ENCODE assay signal across 8 mouse cellular contexts in genomic region chr4:43038567-43039495, GRCm38 (mm10). TPM values are rescaled to one million over a fixed set of nuclear protein-coding genes. Genes with fewer than 3 reads are reported as not detected.
DNase-seq lines count a peak whose midpoint lies in the region; ATAC-seq and TF ChIP-seq lines count a peak whose summit lies in the region.

No protein-coding gene starts in this region.

- no peak for ATAC-seq in cerebellum, adult (ENCODE audit: insufficient number of reproducible peaks, low FRiP score, low TSS enrichment)
- ATAC-seq in erythroid progenitor cell, adult 5-6 weeks (replicated peaks; ENCODE audit: low FRiP score, poor library complexity, severe bottlenecking), result peak; percentile 55
- no peak for ATAC-seq in hindbrain, embryonic 12.5 days (ENCODE audit: low FRiP score)
- no peak for ATAC-seq in midbrain, embryonic 13.5 days

- peaks cover 32% of the 10 kb centered on the region for H3K36me3 ChIP-seq in hindbrain, embryonic 12.5 days
- peaks cover 34% of the 10 kb centered on the region for H3K36me3 ChIP-seq in midbrain, embryonic 13.5 days

- intact Hi-C loops in left cerebral cortex, postnatal 4 days (cut with DNase I), result no loop called here

- DNase-seq in cerebellum, adult 2 months, result peak; percentile 29 to 35
- peak; percentile 79 for DNase-seq in Muller cell, postnatal 12 days (ENCODE audit: inconsistent ontology term)
- peak; percentile 71 for DNase-seq in left cerebral cortex, postnatal 4 days
- no peak for DNase-seq in thymus, postnatal 36 days

- H3K9ac ChIP-seq in hindbrain, embryonic 12.5 days, result peak overlapping the region; percentile 87
- H3K9ac ChIP-seq in midbrain, embryonic 13.5 days (replicated peaks), result peak overlapping the region; percentile 90

- no peak for TF ChIP-seq POLR2A in cerebellum, adult 2 months (IDR thresholded peaks at IDR 0.05; ENCODE audit: borderline replicate concordance, insufficient read depth, low read length)

- H3K27me3 ChIP-seq in cerebellum, adult 2 months (ENCODE audit: control insufficient read depth, insufficient read depth, low read length), result no peaks in the 10 kb centered on the region
- no peaks in the 10 kb centered on the region for H3K27me3 ChIP-seq in hindbrain, embryonic 12.5 days
- no peaks in the 10 kb centered on the region for H3K27me3 ChIP-seq in midbrain, embryonic 13.5 days

- H3K4me3 ChIP-seq in cerebellum, adult 2 months (replicated peaks; ENCODE audit: insufficient read depth, low read depth, low read length), result peak overlapping the region; percentile 76
- peak overlapping the region; percentile 67 for H3K4me3 ChIP-seq in hindbrain, embryonic 12.5 days
- H3K4me3 ChIP-seq in midbrain, embryonic 13.5 days (replicated peaks), result peak overlapping the region; percentile 86

- H3K27ac ChIP-seq in cerebellum, adult 2 months (ENCODE audit: insufficient read depth, low read length), result no peak overlapping the region; the same call in 1 of the 2 replicates
- peak overlapping the region; percentile 78; the same call in 1 of the 2 replicates for H3K27ac ChIP-seq in hindbrain, embryonic 12.5 days
- peak overlapping the region; percentile 91; the same call in 1 of the 2 replicates for H3K27ac ChIP-seq in midbrain, embryonic 13.5 days

- no peaks in the 10 kb centered on the region for H3K9me3 ChIP-seq in hindbrain, embryonic 12.5 days (replicated peaks)
- no peaks in the 10 kb centered on the region for H3K9me3 ChIP-seq in midbrain, embryonic 13.5 days

- peaks cover 7% of the 10 kb centered on the region for H3K4me1 ChIP-seq in cerebellum, adult 2 months (ENCODE audit: control insufficient read depth, insufficient read depth, low read length)
- H3K4me1 ChIP-seq in hindbrain, embryonic 12.5 days, result peaks cover 34% of the 10 kb centered on the region
- H3K4me1 ChIP-seq in midbrain, embryonic 13.5 days (replicated peaks), result peaks cover 49% of the 10 kb centered on the region

- peak overlapping the region; percentile 83 for H3K4me2 ChIP-seq in hindbrain, embryonic 12.5 days (replicated peaks)
- H3K4me2 ChIP-seq in midbrain, embryonic 13.5 days (replicated peaks), result peak overlapping the region; percentile 86

- TF ChIP-seq CTCF in cerebellum, adult 2 months (IDR thresholded peaks at IDR 0.05; ENCODE audit: borderline replicate concordance, insufficient read depth, low read depth, low read length), result no peak

- WGBS in cerebellum, adult 2 months, result 37% methylated on average over 15 of the region's 15 CpGs
- 64% methylated on average over 15 of the region's 15 CpGs for WGBS in hindbrain, embryonic 12.5 days
- WGBS in midbrain, embryonic 13.5 days, result 58% methylated on average over 15 of the region's 15 CpGs

RNA-seq across cellular contexts. Expression of gene Fam214b, which starts 7.2 kb away (rescaled TPM):
- polyA plus RNA-seq in cerebellum, adult 2 months (2012; rRNA removed), result 29.9 and 32.5 TPM in 2 replicates
- 52.8 and 60.9 TPM in 2 replicates for total RNA-seq in erythroid progenitor cell, adult 5-6 weeks (2015; ENCODE audit: low replicate concordance)
- total RNA-seq in erythroid progenitor cell, adult 5-6 weeks (2017; ENCODE audit: low replicate concordance), result 40.3 and 42.3 TPM in 2 replicates
- 36.2 and 36.6 TPM in 2 replicates for polyA plus RNA-seq in hindbrain, embryonic 12.5 days (2016; fragmentation: Nextera tagmentation; extraction: Ambion mirVana)
- total RNA-seq in left cerebral cortex, postnatal 4 days (2021), result 10 to 100 TPM; 48.8 to 57.7 TPM
- polyA plus RNA-seq in midbrain, embryonic 13.5 days (2015; fragmentation: Nextera tagmentation; extraction: Ambion mirVana), result 45.4 and 55.2 TPM in 2 replicates

RNA-seq across cellular contexts. Expression of gene Stoml2, which starts 7.3 kb away (rescaled TPM):
- 138 and 142 TPM in 2 replicates for polyA plus RNA-seq in cerebellum, adult 2 months (2012; rRNA removed)
- total RNA-seq in erythroid progenitor cell, adult 5-6 weeks (2015; ENCODE audit: low replicate concordance), result 81.3 and 85.8 TPM in 2 replicates
- 34.6 and 43.5 TPM in 2 replicates for total RNA-seq in erythroid progenitor cell, adult 5-6 weeks (2017; ENCODE audit: low replicate concordance)
- 243 and 249 TPM in 2 replicates for polyA plus RNA-seq in hindbrain, embryonic 12.5 days (2016; fragmentation: Nextera tagmentation; extraction: Ambion mirVana)
- total RNA-seq in left cerebral cortex, postnatal 4 days (2021), result 10 to 100 TPM; 90.3 to 94.9 TPM
- polyA plus RNA-seq in midbrain, embryonic 13.5 days (2015; fragmentation: Nextera tagmentation; extraction: Ambion mirVana), result 245 and 253 TPM in 2 replicates

RNA-seq across cellular contexts. Expression of gene Pigo, which starts 13.2 kb away (rescaled TPM):
- polyA plus RNA-seq in cerebellum, adult 2 months (2012; rRNA removed), result 35.8 and 35.9 TPM in 2 replicates
- 21.8 and 49.7 TPM in 2 replicates for total RNA-seq in erythroid progenitor cell, adult 5-6 weeks (2015; ENCODE audit: low replicate concordance)
- total RNA-seq in erythroid progenitor cell, adult 5-6 weeks (2017; ENCODE audit: low replicate concordance), result 12.5 and 27.2 TPM in 2 replicates
- polyA plus RNA-seq in hindbrain, embryonic 12.5 days (2016; fragmentation: Nextera tagmentation; extraction: Ambion mirVana), result 25.2 and 28.9 TPM in 2 replicates
- total RNA-seq in left cerebral cortex, postnatal 4 days (2021), result 10 to 100 TPM; 26.5 to 29.5 TPM
- 25.3 and 29.9 TPM in 2 replicates for polyA plus RNA-seq in midbrain, embryonic 13.5 days (2015; fragmentation: Nextera tagmentation; extraction: Ambion mirVana)

RNA-seq across cellular contexts. Expression of gene Unc13b, which starts 19.9 kb away (rescaled TPM):
- polyA plus RNA-seq in cerebellum, adult 2 months (2012; rRNA removed), result 12.8 and 14.5 TPM in 2 replicates
- 3.8 TPM in 1 of 2 replicates, not detected in the other for total RNA-seq in erythroid progenitor cell, adult 5-6 weeks (2015; ENCODE audit: low replicate concordance)
- 0.64 TPM in 1 of 2 replicates, not detected in the other for total RNA-seq in erythroid progenitor cell, adult 5-6 weeks (2017; ENCODE audit: low replicate concordance)
- polyA plus RNA-seq in hindbrain, embryonic 12.5 days (2016; fragmentation: Nextera tagmentation; extraction: Ambion mirVana), result 27.8 and 29.4 TPM in 2 replicates
- total RNA-seq in left cerebral cortex, postnatal 4 days (2021), result 10 to 100 TPM; 84.4 to 88.2 TPM
- 20.0 and 20.2 TPM in 2 replicates for polyA plus RNA-seq in midbrain, embryonic 13.5 days (2015; fragmentation: Nextera tagmentation; extraction: Ambion mirVana)

RNA-seq across cellular contexts. Expression of gene Fancg, which starts 28.5 kb away (rescaled TPM):
- 36.2 and 36.7 TPM in 2 replicates for polyA plus RNA-seq in cerebellum, adult 2 months (2012; rRNA removed)
- 12.6 and 20.2 TPM in 2 replicates for total RNA-seq in erythroid progenitor cell, adult 5-6 weeks (2015; ENCODE audit: low replicate concordance)
- 33.4 and 59.7 TPM in 2 replicates for total RNA-seq in erythroid progenitor cell, adult 5-6 weeks (2017; ENCODE audit: low replicate concordance)
- 20.5 and 21.6 TPM in 2 replicates for polyA plus RNA-seq in hindbrain, embryonic 12.5 days (2016; fragmentation: Nextera tagmentation; extraction: Ambion mirVana)
- 10 to 100 TPM; 15.7 to 16.8 TPM for total RNA-seq in left cerebral cortex, postnatal 4 days (2021)
- polyA plus RNA-seq in midbrain, embryonic 13.5 days (2015; fragmentation: Nextera tagmentation; extraction: Ambion mirVana), result 17.0 and 18.7 TPM in 2 replicates

Comparison
In these comparisons a context has a peak if more than half of its experiments do, and no peak if none do; other contexts are left out.
1. DNase-seq: peak in cerebellum, adult 2 months (2 of 2), Muller cell, postnatal 12 days (single experiment) and left cerebral cortex, postnatal 4 days (single experiment); none in thymus, postnatal 36 days (0 of 2).
2. Peak in every context shown above with its lines, with median percentiles within 50 percentile points of each other: H3K4me3 ChIP-seq.